Mouse (Mus musculus) adrenal gland, adult 8-10 months (tissue): Measurements from ENCODE around the gene Phlpp2. TPM values are rescaled to one million over a fixed set of nuclear protein-coding genes. Genes with fewer than 3 reads are reported as not detected.

Experiments used
- DNase-seq: peaks from one replicate; pipeline ENCODE4 v3.0.0; 2022
- total RNA-seq, 4 experiments: library from RNA; stranded (reverse); gene quantifications; 2 replicates each; pipeline ENCODE4 v1.2.4; 2022

Phlpp2 gene
- total RNA-seq, 4 experiments from 2014 or later = 10.0 to 13.2 (median 11.6) TPM

DNA sequence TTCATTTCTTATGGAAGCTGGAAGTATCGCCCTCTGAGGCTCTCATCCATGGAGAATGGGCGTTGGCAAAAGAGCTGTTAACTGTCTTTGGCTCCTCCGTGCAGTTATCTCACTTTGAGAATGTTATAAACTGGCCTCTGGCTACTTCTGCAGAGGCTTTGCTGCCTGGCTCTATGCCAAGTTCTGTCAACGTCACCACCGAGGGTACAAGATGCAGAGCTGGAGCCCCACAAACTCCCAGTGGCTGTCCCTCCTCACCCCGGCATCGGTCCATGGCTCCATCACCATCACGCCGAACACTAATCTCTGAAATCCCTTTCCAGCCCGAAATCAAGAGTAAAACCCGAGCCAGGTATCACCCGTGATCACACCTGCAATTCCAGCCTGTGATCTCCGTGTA lies 95.1 kb downstream of the Phlpp2 start:
- no peak for DNase-seq

DNA sequence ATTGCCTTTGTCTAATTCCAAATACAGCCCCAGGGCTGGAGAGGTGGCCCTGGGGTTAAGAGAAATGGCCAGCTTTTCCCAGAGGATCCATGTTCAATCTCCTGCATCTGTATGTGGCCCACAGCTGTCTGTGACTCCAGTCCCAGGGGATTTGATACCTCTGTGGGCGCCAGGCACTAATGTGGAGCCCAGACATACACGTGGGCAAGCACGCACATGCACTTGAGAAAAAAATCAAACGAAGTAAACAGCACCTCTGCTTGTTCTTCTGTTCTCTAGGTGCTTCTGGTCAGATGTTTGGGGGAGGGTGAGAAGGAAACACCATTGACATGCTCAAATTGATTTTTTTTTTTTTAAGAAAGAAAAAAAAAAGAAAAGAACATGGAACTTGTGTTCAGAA lies 95.8 kb downstream of the Phlpp2 start:
- DNase-seq = no peak

DNA sequence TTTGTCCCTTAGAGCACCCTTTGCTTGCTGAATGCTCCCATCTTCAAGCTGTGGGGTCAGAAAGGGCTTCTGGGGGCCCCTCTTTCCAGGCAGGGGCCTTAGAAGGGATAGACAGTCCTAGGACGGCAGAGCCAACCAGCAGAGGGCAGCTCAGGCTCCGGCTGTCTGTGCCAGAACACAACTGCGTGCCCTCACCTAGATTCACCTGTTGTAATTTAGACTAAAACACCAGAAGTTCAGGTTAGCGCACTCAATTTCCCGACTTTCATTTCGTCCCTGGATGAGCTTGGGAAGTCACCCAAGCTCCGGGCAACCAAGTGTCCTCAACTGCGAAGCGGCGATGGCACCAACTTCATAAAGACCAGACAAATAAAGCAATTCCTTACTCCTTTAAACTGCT lies 100.5 kb downstream of the Phlpp2 start:
- DNase-seq = no peak

DNA sequence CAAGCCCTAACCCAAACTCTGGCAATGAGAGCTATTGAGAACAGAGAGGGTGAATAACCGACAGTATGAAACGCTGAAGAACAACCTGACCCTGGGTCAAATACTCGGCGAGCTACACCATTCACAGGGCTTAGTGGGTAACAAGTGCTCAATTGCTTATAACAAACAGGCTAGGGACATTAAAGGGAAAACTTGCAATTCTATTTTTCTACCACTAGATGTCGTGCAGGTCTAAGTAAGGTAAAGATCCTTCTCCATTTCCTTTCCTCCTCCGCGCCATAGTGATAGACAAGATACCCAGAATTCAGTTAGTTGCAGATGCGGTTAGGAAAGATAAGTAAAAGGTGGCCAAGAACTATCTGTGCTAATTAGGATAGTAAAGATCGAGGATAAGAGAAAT lies 102.0 kb downstream of the Phlpp2 start:
- no peak for DNase-seq

- no peak for DNase-seq
Observed at GRCm38 (mm10) chr8:109972901-109973300, 104.6 kb downstream of the Phlpp2 start.

- no peak for DNase-seq
Observed at GRCm38 (mm10) chr8:109979339-109979738, 111.0 kb downstream of the Phlpp2 start.

DNA sequence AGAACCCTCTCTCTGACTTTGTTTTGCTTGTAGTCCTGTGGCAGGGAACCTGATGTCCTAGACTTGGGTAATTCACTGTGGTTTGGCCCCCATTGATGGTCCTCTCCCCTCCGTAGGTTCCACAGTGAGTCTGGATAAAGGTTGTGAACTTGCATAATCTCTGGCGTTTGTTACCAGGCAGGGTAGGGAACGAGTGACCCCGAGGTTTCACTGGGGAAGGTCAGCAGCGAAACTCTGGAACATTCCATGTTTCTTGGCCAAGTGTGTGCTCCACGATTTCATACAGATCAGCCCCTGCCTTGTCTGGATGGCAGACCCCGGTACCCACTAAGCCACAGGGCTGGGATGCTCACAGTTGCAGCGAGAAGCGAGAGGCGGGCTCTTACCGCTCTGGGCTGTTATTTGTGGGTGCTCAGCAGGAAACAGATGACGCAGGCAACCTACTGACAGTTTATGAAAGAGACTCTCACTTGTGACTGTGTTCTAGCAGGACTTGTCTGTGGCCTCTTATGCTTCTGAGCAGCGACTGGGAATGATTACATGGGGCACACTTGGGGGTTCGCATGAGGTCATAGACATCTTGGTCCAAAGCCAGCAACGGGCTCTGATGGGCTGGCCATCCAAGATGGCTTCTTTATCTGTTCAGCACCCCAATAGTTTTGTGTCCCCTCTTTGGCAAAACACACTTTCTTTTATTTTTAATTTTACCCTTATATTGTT lies 114.2 kb downstream of the Phlpp2 start:
- DNase-seq = no peak

GRCm38 (mm10) chr8:109983944-109984343 lies 115.6 kb downstream of the Phlpp2 start:
- peak; percentile 30 for DNase-seq

- DNase-seq = peak; percentile 31
Observed at GRCm38 (mm10) chr8:109986384-109986783, 118.0 kb downstream of the Phlpp2 start.

GRCm38 (mm10) chr8:109987776-109988175 lies 119.4 kb downstream of the Phlpp2 start:
- no peak for DNase-seq

- no peak for DNase-seq
Observed at GRCm38 (mm10) chr8:109989151-109989550, 120.8 kb downstream of the Phlpp2 start.

DNA sequence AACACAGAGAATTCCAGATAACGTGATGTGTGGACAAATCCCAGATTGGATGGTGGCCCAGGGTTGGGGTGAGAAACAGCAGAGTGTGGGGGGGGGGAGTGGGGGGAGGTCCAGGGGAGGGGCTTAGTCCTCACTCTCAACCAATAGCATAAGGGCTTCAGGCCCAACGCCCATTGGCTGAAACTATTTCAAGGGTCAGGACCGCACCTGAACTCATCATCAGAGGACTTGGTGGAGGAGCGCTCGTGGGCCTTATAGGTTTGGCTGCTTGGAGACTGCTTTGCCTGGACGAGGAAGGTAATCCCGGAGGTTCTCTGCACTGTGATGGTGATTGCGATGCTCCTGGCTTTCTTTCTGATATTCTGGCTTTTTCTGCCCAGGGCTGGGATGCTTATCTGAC lies 121.9 kb downstream of the Phlpp2 start, which contains the start of gene Tat:
Tat (plus strand) TSS at position 214 of the 400 bp plus-strand sequence.
- DNase-seq = no peak

GRCm38 (mm10) chr8:109992166-109992565 lies 123.8 kb downstream of the Phlpp2 start:
- no peak for DNase-seq

DNA sequence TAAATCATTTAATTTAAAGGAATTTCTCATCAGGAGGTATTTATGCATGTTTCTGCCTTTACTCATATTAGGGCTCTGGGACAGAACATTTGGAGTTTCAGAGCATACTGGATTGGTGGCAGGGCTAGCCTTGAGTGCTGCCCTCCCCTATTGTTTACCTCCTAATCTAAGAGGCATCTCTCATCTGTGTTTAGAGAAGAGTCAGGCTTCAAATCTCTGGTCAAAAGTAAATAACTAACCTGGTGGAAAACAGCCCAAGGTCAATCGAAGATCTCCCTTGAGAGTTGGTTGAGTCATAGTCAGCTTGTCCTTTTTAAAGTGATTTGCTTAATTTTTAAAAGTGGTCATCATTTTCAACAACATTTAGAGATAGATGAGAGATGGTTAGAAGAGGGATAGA lies 124.6 kb downstream of the Phlpp2 start:
- DNase-seq = no peak

Other genes with a start within 250 kb of the Phlpp2 start
- 100 to 1,000 TPM in 1 of 4 experiments, 10 to 100 TPM in 3; 85.7 to 100 (median 97.0) TPM for gene Ist1, start 175.3 kb upstream of the Phlpp2 start, total RNA-seq
- gene Zfp821, start 163.0 kb upstream of the Phlpp2 start, total RNA-seq = 10 to 100 TPM in 3 of 4 experiments, 1 to 10 TPM in 1; 9.5 to 15.8 (median 12.4) TPM
- 10 to 100 TPM; 42.1 to 57.0 (median 46.1) TPM for gene Atxn1l, start 130.8 kb upstream of the Phlpp2 start, total RNA-seq
- gene Ap1g1, start 90.0 kb upstream of the Phlpp2 start, total RNA-seq = 100 to 1,000 TPM in 1 of 4 experiments, 10 to 100 TPM in 3; 76.0 to 103 (median 90.0) TPM
- under 1 TPM in 2 of 4 experiments, not detected in 2; 0.16 to 0.43 TPM for gene Marveld3, start 93.7 kb downstream of the Phlpp2 start, total RNA-seq
- gene Tat, start 121.9 kb downstream of the Phlpp2 start, total RNA-seq = under 1 TPM; 0.10 to 0.58 (median 0.25) TPM
- 1 to 10 TPM in 2 of 4 experiments, under 1 TPM in 2; 0.89 to 1.9 (median 1.4) TPM for gene Chst4, start 171.2 kb downstream of the Phlpp2 start, total RNA-seq
- 10 to 100 TPM in 3 of 4 experiments, 1 to 10 TPM in 1; 9.9 to 16.1 (median 12.8) TPM for gene Zfp612, start 211.2 kb downstream of the Phlpp2 start, total RNA-seq
- not detected for gene Gm21964, start 232.7 kb downstream of the Phlpp2 start, total RNA-seq
- gene Gm17720, start 234.2 kb downstream of the Phlpp2 start, total RNA-seq = not detected